Mouse (Mus musculus) stomach, embryonic 16.5 days (tissue): ENCODE results near the gene Spert. TPM values are rescaled to one million over a fixed set of nuclear protein-coding genes. Genes with fewer than 3 reads are reported as not detected.

ENCODE experiments used
- ATAC-seq: fragments of 200-750 bp; cut with Nextera tagmentation; 2 replicates; pipeline ENCODE4 v1.8.0; 2017; ENCODE audit warnings: moderate number of reproducible peaks, moderate TSS enrichment; ENCODE audit not compliant: insufficient read depth, low FRiP score
- H3K27ac ChIP-seq: fragments of 300-500 bp; sonication (generic); 2 replicates; pipeline ENCODE4 v1.5.1; 2014; ENCODE audit warnings: low read length
- H3K27me3 ChIP-seq: fragments of 300-500 bp; sonication (generic); 2 replicates; pipeline ENCODE4 v1.6.1; 2014; ENCODE audit warnings: low read length, control low read depth, mixed read lengths; ENCODE audit not compliant: control insufficient read depth, insufficient read depth
- H3K36me3 ChIP-seq: fragments of 300-500 bp; sonication (generic); 2 replicates; pipeline ENCODE4 v1.6.1; 2014; ENCODE audit warnings: low read length; ENCODE audit not compliant: control insufficient read depth, insufficient read depth
- H3K4me1 ChIP-seq: fragments of 300-500 bp; sonication (generic); 2 replicates; pipeline ENCODE4 v1.6.1; 2014; ENCODE audit warnings: low read length, control low read depth, mixed read lengths; ENCODE audit not compliant: control insufficient read depth, insufficient read depth
- H3K4me2 ChIP-seq: fragments of 300-500 bp; sonication (generic); 2 replicates; pipeline ENCODE4 v1.6.1; 2014; ENCODE audit warnings: low read depth, low read length, mixed read lengths
- H3K4me3 ChIP-seq: fragments of 300-500 bp; sonication (generic); replicated peaks from 2 replicates; pipeline ENCODE4 v1.5.1; 2014; ENCODE audit warnings: mild to moderate bottlenecking, low read length
- H3K9ac ChIP-seq: fragments of 300-500 bp; sonication (generic); 2 replicates; pipeline ENCODE4 v1.6.1; 2014; ENCODE audit warnings: low read length
- H3K9me3 ChIP-seq: fragments of 300-500 bp; sonication (generic); replicated peaks from 2 replicates; pipeline ENCODE4 v1.6.1; 2016; ENCODE audit warnings: low read length, control low read depth; ENCODE audit not compliant: control insufficient read depth
- WGBS: fragments of 180-500 bp; shearing (Covaris S2); extraction: QIAGEN DNeasy Blood & Tissue Kit; methylation state at CpG from one replicate; pipeline ENCODE4 v1.1.7; 2014; 5-methylcytosine and 5-hydroxymethylcytosine counted together
- polyA plus RNA-seq: library from polyadenylated mRNA; unstranded; fragments of >200 nt; fragmentation: Nextera tagmentation; extraction: Ambion mirVana; gene quantifications from 2 replicates; pipeline ENCODE4 v1.2.1, GENCODE M21; 2015

The Spert gene
- polyA plus RNA-seq, 1 experiment from 2014 or later, result not detected

- H3K9me3 ChIP-seq, result no peaks in the 10 kb centered on the region
- H3K27ac ChIP-seq, result no peak overlapping the region
- H3K4me2 ChIP-seq, result no peak overlapping the region
- H3K27me3 ChIP-seq, result no peaks in the 10 kb centered on the region
- no peaks in the 10 kb centered on the region for H3K4me1 ChIP-seq
- H3K36me3 ChIP-seq, result no peaks in the 10 kb centered on the region
- 88% methylated on average over 2 of the region's 2 CpGs for WGBS
- no peak overlapping the region for H3K4me3 ChIP-seq
- no peak overlapping the region for H3K9ac ChIP-seq
- ATAC-seq, result no peak
Measured at GRCm38 (mm10) chr14:75609176-75609575, 16.3 kb upstream of the Spert start.

- WGBS, result 77% methylated on average over 12 of the region's 12 CpGs
- no peak for ATAC-seq
Measured at GRCm38 (mm10) chr14:75583870-75584269, 9.0 kb downstream of the Spert start.

GRCm38 (mm10) chr14:75579010-75579409 lies 13.9 kb downstream of the Spert start:
- Histone ChIP-seq H3K27me3 (no peaks in the 10 kb centered on the region), H3K9me3 (no peaks in the 10 kb centered on the region), H3K4me3 (no peak overlapping the region), H3K4me2 (no peak overlapping the region), H3K4me1 (no peaks in the 10 kb centered on the region), H3K9ac (no peak overlapping the region), H3K36me3 (no peaks in the 10 kb centered on the region), H3K27ac (no peak overlapping the region)
- no peak for ATAC-seq
- WGBS, result 74% methylated on average over 6 of the region's 6 CpGs

More at GRCm38 (mm10) chr14:75583870-75584269, 9.0 kb downstream of the Spert start:
- Histone ChIP-seq H3K9me3 (no peaks in the 10 kb centered on the region), H3K9ac (no peak overlapping the region), H3K27me3 (no peaks in the 10 kb centered on the region), H3K4me2 (no peak overlapping the region), H3K4me1 (no peaks in the 10 kb centered on the region), H3K36me3 (no peaks in the 10 kb centered on the region), H3K4me3 (no peak overlapping the region), H3K27ac (no peak overlapping the region)

- H3K36me3 ChIP-seq, result no peaks in the 10 kb centered on the region
- no peak for ATAC-seq
- H3K4me2 ChIP-seq, result no peak overlapping the region
- H3K4me3 ChIP-seq, result no peak overlapping the region
- no peaks in the 10 kb centered on the region for H3K9me3 ChIP-seq
- H3K27me3 ChIP-seq, result no peaks in the 10 kb centered on the region
- H3K9ac ChIP-seq, result no peak overlapping the region
- 77% methylated on average over 3 of the region's 3 CpGs for WGBS
- no peak overlapping the region for H3K27ac ChIP-seq
- no peaks in the 10 kb centered on the region for H3K4me1 ChIP-seq
Measured at GRCm38 (mm10) chr14:75566303-75566702, 26.6 kb downstream of the Spert start.

- no peaks in the 10 kb centered on the region for H3K9me3 ChIP-seq
- H3K36me3 ChIP-seq, result no peaks in the 10 kb centered on the region
- H3K4me1 ChIP-seq, result no peaks in the 10 kb centered on the region
- no peak overlapping the region for H3K9ac ChIP-seq
- H3K4me3 ChIP-seq, result no peak overlapping the region
- WGBS, result 60% methylated on average over 14 of the region's 14 CpGs
- H3K27ac ChIP-seq, result no peak overlapping the region
- H3K27me3 ChIP-seq, result no peaks in the 10 kb centered on the region
- H3K4me2 ChIP-seq, result no peak overlapping the region
- no peak for ATAC-seq
Measured at GRCm38 (mm10) chr14:75565534-75566140, 27.3 kb downstream of the Spert start.

- Histone ChIP-seq H3K4me3 (no peak overlapping the region), H3K4me2 (no peak overlapping the region), H3K36me3 (no peaks in the 10 kb centered on the region), H3K4me1 (no peaks in the 10 kb centered on the region), H3K27me3 (no peaks in the 10 kb centered on the region), H3K9me3 (no peaks in the 10 kb centered on the region), H3K27ac (no peak overlapping the region), H3K9ac (no peak overlapping the region)
- 47% methylated on average over 9 of the region's 9 CpGs for WGBS
- ATAC-seq, result no peak
Measured at GRCm38 (mm10) chr14:75561577-75562331, 31.2 kb downstream of the Spert start.

GRCm38 (mm10) chr14:75541731-75542130 lies 51.2 kb downstream of the Spert start:
- no peak overlapping the region for H3K27ac ChIP-seq

GRCm38 (mm10) chr14:75540996-75541350 lies 51.9 kb downstream of the Spert start:
- no peak overlapping the region for H3K9ac ChIP-seq
- 33% methylated on average over 5 of the region's 5 CpGs for WGBS
- ATAC-seq, result no peak
- no peak overlapping the region for H3K4me2 ChIP-seq
- H3K4me3 ChIP-seq, result no peak overlapping the region
- no peaks in the 10 kb centered on the region for H3K36me3 ChIP-seq
- H3K27me3 ChIP-seq, result no peaks in the 10 kb centered on the region
- H3K27ac ChIP-seq, result no peak overlapping the region
- no peaks in the 10 kb centered on the region for H3K9me3 ChIP-seq
- H3K4me1 ChIP-seq, result no peaks in the 10 kb centered on the region

More at GRCm38 (mm10) chr14:75541731-75542130, 51.2 kb downstream of the Spert start:
- no peak for ATAC-seq
- no peak overlapping the region for H3K4me3 ChIP-seq
- 30% methylated on average over 8 of the region's 8 CpGs for WGBS
- no peak overlapping the region for H3K9ac ChIP-seq
- no peaks in the 10 kb centered on the region for H3K4me1 ChIP-seq
- no peak overlapping the region for H3K4me2 ChIP-seq
- no peaks in the 10 kb centered on the region for H3K27me3 ChIP-seq
- H3K9me3 ChIP-seq, result no peaks in the 10 kb centered on the region
- H3K36me3 ChIP-seq, result no peaks in the 10 kb centered on the region

- H3K4me1 ChIP-seq, result no peaks in the 10 kb centered on the region
- no peak overlapping the region for H3K9ac ChIP-seq
- no peak overlapping the region for H3K4me3 ChIP-seq
- H3K36me3 ChIP-seq, result no peaks in the 10 kb centered on the region
- H3K9me3 ChIP-seq, result no peaks in the 10 kb centered on the region
- no peaks in the 10 kb centered on the region for H3K27me3 ChIP-seq
- 64% methylated on average over 17 of the region's 17 CpGs for WGBS
- no peak overlapping the region for H3K27ac ChIP-seq
- ATAC-seq, result no peak
- H3K4me2 ChIP-seq, result no peak overlapping the region
Measured at GRCm38 (mm10) chr14:75540216-75540995, 52.5 kb downstream of the Spert start.
